Mouse (Mus musculus) myocyte (in vitro differentiated cells): ENCODE measurements around the gene Prdm11. TPM values are rescaled to one million over a fixed set of nuclear protein-coding genes. Genes with fewer than 3 reads are reported as not detected.

Source experiments
- H3K27me3 ChIP-seq: one replicate; pipeline ENCODE4 v1.6.1; 2011; ENCODE audit not compliant: control insufficient read depth, insufficient read depth, insufficient read length
- H3K36me3 ChIP-seq: one replicate; pipeline ENCODE4 v1.6.1; 2011; ENCODE audit not compliant: control insufficient read depth, insufficient read depth
- H3K4me2 ChIP-seq: one replicate; pipeline ENCODE4 v1.6.1; 2011; ENCODE audit warnings: low read depth, control low read depth
- H3K4me3 ChIP-seq: one replicate; pipeline ENCODE4 v1.5.1; 2011; ENCODE audit warnings: mild to moderate bottlenecking, control low read depth, moderate library complexity
- H3K79me2 ChIP-seq: one replicate; pipeline ENCODE4 v1.6.1; 2011; ENCODE audit not compliant: control insufficient read depth, insufficient read depth
- H3ac ChIP-seq: one replicate; pipeline ENCODE4 v1.6.1; 2011; ENCODE audit not compliant: control insufficient read depth, insufficient read length
- CEBPB ChIP-seq: IDR thresholded peaks from 2 replicates; pipeline ENCODE4 v1.6.1; 2011; ENCODE audit warnings: mild to moderate bottlenecking, moderate library complexity; ENCODE audit not compliant: poor library complexity, insufficient read depth, severe bottlenecking
- E2F4 ChIP-seq: IDR thresholded peaks from one replicate; pipeline ENCODE4 v1.6.1; 2011; ENCODE audit warnings: mild to moderate bottlenecking, control low read depth, moderate library complexity; ENCODE audit not compliant: insufficient read depth
- MAX ChIP-seq: IDR thresholded peaks from one replicate; pipeline ENCODE4 v1.6.1; 2011; ENCODE audit warnings: low read depth, mild to moderate bottlenecking, control low read depth
- MYOD1 ChIP-seq, 3 experiments: IDR thresholded peaks; one replicate each; pipeline ENCODE4 v1.6.1; 2011; ENCODE audit warnings: control low read depth in 2 of 3, low read depth in 2 of 3, mild to moderate bottlenecking in 2 of 3, moderate library complexity in 1 of 3; ENCODE audit not compliant: insufficient read length in 2 of 3, control insufficient read depth in 1 of 3
- MYOG ChIP-seq, 3 experiments: IDR thresholded peaks; one replicate each; pipeline ENCODE4 v1.6.1; 2011; ENCODE audit warnings: control low read depth in 2 of 3, low read depth in 2 of 3, mild to moderate bottlenecking in 2 of 3; ENCODE audit not compliant: insufficient read length in 2 of 3, control insufficient read depth in 1 of 3, insufficient read depth in 1 of 3
- POLR2A ChIP-seq: IDR thresholded peaks from one replicate; pipeline ENCODE4 v1.6.1; 2011; ENCODE audit warnings: low read depth, mild to moderate bottlenecking, control low read depth, moderate library complexity; ENCODE audit not compliant: insufficient read length
- POLR2AphosphoS2 ChIP-seq: IDR thresholded peaks from one replicate; pipeline ENCODE4 v1.6.1; 2011; ENCODE audit warnings: low read depth, control low read depth; ENCODE audit not compliant: insufficient read length
- REST ChIP-seq: IDR thresholded peaks from one replicate; pipeline ENCODE4 v1.6.1; 2011; ENCODE audit warnings: mild to moderate bottlenecking, control low read depth, moderate library complexity; ENCODE audit not compliant: insufficient read depth, insufficient read length
- SRF ChIP-seq: IDR thresholded peaks from one replicate; pipeline ENCODE4 v1.6.1; 2011; ENCODE audit warnings: low read depth; ENCODE audit not compliant: control insufficient read depth, insufficient read length
- TCF12 ChIP-seq: IDR thresholded peaks from one replicate; pipeline ENCODE4 v1.6.1; 2011; ENCODE audit warnings: mild to moderate bottlenecking, control low read depth; ENCODE audit not compliant: poor library complexity, insufficient read depth, severe bottlenecking
- TCF3 ChIP-seq: IDR thresholded peaks from one replicate; pipeline ENCODE4 v1.6.1; 2011; ENCODE audit warnings: low read depth, control low read depth; ENCODE audit not compliant: insufficient read length
- USF1 ChIP-seq: IDR thresholded peaks from one replicate; pipeline ENCODE4 v1.6.1; 2011; ENCODE audit warnings: low read depth, mild to moderate bottlenecking, control low read depth, moderate library complexity
- polyA plus RNA-seq: library from polyadenylated mRNA; unstranded; fragments of >200 nt; fragmentation: generic; extraction: Trizol; gene quantifications from one replicate; pipeline ENCODE4 v1.2.1, GENCODE M21; 2012; ENCODE audit warnings: missing spikeins

Gene Prdm11
- polyA plus RNA-seq, 1 experiment = 0.78 TPM

DNA sequence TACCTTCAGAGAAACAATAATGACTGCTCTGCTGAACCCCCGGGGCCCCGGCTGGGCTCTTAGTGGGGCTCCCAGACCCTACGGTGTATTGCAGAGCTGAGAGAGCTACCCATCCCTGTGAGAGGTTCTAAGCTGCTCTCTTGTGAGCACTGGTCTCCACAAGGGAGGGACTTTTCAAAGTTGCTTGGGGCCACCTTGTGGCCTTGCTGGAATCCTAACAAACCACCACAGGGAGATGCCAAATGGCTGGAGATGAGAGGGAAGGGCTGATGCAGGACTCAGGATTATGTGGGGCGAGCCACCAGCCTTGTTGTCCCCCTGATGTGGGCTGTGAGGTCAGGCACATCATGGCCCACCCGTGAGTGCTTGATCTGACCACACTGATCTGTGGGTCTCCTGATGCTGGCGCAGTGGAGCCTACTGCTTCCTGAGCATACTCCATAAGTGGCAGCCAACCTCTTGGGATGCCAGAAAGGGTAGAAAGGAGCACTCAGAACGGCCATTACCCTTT, 58.8 kb downstream of the Prdm11 start:
- no peak for TF ChIP-seq USF1
- no peak for TF ChIP-seq MYOG (IDR thresholded peaks at IDR 0.05; ENCODE audit: control insufficient read depth in 1 of 3, insufficient read depth in 1 of 3, insufficient read length in 2 of 3, low read depth in 2 of 3)
- no peak for TF ChIP-seq POLR2A
- TF ChIP-seq MAX = no peak
- TF ChIP-seq POLR2AphosphoS2 = no peak
- TF ChIP-seq SRF = no peak
- no peak for TF ChIP-seq TCF3
- TF ChIP-seq REST = no peak
- TF ChIP-seq MYOD1 (IDR thresholded peaks at IDR 0.05; ENCODE audit: control insufficient read depth in 1 of 3, insufficient read length in 2 of 3, low read depth in 2 of 3) = no peak
- no peak for TF ChIP-seq E2F4
- no peak for TF ChIP-seq CEBPB
- TF ChIP-seq TCF12 = no peak
- H3K4me2 ChIP-seq = no peak overlapping the region
- no peaks in the 10 kb centered on the region for H3K27me3 ChIP-seq
- H3K36me3 ChIP-seq = no peaks in the 10 kb centered on the region
- no peaks in the 10 kb centered on the region for H3K79me2 ChIP-seq
- H3K4me3 ChIP-seq = no peak overlapping the region
- H3ac ChIP-seq = no peak overlapping the region

GRCm38 (mm10) chr2:92985600-92985999, 60.4 kb downstream of the Prdm11 start:
- Histone ChIP-seq H3K36me3 (no peaks in the 10 kb centered on the region), H3K4me2 (no peak overlapping the region)

GRCm38 (mm10) chr2:92985171-92985570, 60.8 kb downstream of the Prdm11 start:
- Histone ChIP-seq H3K4me2 (no peak overlapping the region), H3K4me3 (no peak overlapping the region), H3ac (no peak overlapping the region), H3K36me3 (no peaks in the 10 kb centered on the region), H3K27me3 (no peaks in the 10 kb centered on the region), H3K79me2 (no peaks in the 10 kb centered on the region)
- TF ChIP-seq MAX (no peak), REST (no peak), SRF (no peak), TCF12 (no peak), E2F4 (no peak), CEBPB (no peak)

More at GRCm38 (mm10) chr2:92985600-92985999, 60.4 kb downstream of the Prdm11 start:
- H3K79me2 ChIP-seq = no peaks in the 10 kb centered on the region
- no peak overlapping the region for H3K4me3 ChIP-seq
- TF ChIP-seq TCF12 (no peak), POLR2AphosphoS2 (no peak), REST (no peak), MYOG (IDR thresholded peaks at IDR 0.05; ENCODE audit: control insufficient read depth in 1 of 3, insufficient read depth in 1 of 3, insufficient read length in 2 of 3, low read depth in 2 of 3) (no peak), CEBPB (no peak), MYOD1 (IDR thresholded peaks at IDR 0.05; ENCODE audit: control insufficient read depth in 1 of 3, insufficient read length in 2 of 3, low read depth in 2 of 3) (no peak), MAX (no peak), TCF3 (no peak), SRF (no peak), E2F4 (no peak), USF1 (no peak), POLR2A (no peak)
- H3K27me3 ChIP-seq = no peaks in the 10 kb centered on the region
- H3ac ChIP-seq = no peak overlapping the region

GRCm38 (mm10) chr2:92984321-92985108, 61.5 kb downstream of the Prdm11 start:
- H3K4me3 ChIP-seq = no peak overlapping the region
- H3K36me3 ChIP-seq = no peaks in the 10 kb centered on the region
- no peak overlapping the region for H3K4me2 ChIP-seq
- no peak overlapping the region for H3ac ChIP-seq
- TF ChIP-seq CEBPB = no peak
- peak; percentile 37 for TF ChIP-seq TCF3
- peak in 2 of 3 experiments; percentile 95 to 97 for TF ChIP-seq MYOD1 (IDR thresholded peaks at IDR 0.05; ENCODE audit: control insufficient read depth in 1 of 3, insufficient read length in 2 of 3, low read depth in 2 of 3)
- TF ChIP-seq MYOG (IDR thresholded peaks at IDR 0.05; ENCODE audit: control insufficient read depth in 1 of 3, insufficient read depth in 1 of 3, insufficient read length in 2 of 3, low read depth in 2 of 3) = peak in 2 of 3 experiments; percentile 13 to 83
- no peak for TF ChIP-seq USF1
- no peaks in the 10 kb centered on the region for H3K27me3 ChIP-seq
- H3K79me2 ChIP-seq = no peaks in the 10 kb centered on the region

DNA sequence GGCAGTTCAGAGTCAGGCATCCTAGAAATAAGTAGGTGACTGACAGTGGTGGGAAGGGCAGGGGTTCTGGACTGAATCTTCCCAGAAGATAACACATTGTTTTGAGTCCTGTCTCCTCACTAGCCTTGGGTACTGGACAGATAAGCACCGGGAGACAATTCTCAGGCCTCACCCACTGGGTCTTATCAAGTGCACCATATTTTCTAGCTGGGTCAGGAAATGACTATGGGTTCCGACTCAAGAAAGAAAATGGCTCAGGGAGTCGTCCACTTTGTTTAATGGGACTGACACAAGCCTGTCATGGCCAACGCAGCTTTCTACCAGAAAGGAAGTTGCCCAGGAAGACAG, 62.7 kb downstream of the Prdm11 start:
- no peak overlapping the region for H3ac ChIP-seq
- H3K79me2 ChIP-seq = no peaks in the 10 kb centered on the region
- H3K4me2 ChIP-seq = no peak overlapping the region
- no peaks in the 10 kb centered on the region for H3K27me3 ChIP-seq
- H3K4me3 ChIP-seq = no peak overlapping the region
- H3K36me3 ChIP-seq = no peaks in the 10 kb centered on the region
- no peak for TF ChIP-seq MAX
- TF ChIP-seq MYOD1 (IDR thresholded peaks at IDR 0.05; ENCODE audit: control insufficient read depth in 1 of 3, insufficient read length in 2 of 3, low read depth in 2 of 3) = no peak
- no peak for TF ChIP-seq TCF3
- no peak for TF ChIP-seq TCF12
- TF ChIP-seq MYOG (IDR thresholded peaks at IDR 0.05; ENCODE audit: control insufficient read depth in 1 of 3, insufficient read depth in 1 of 3, insufficient read length in 2 of 3, low read depth in 2 of 3) = no peak
- TF ChIP-seq SRF = no peak
- TF ChIP-seq CEBPB = no peak
